ENCODE assay signal across 8 mouse cellular contexts in genomic region chr11:33122575-33123268, GRCm38 (mm10). TPM values are rescaled to one million over a fixed set of nuclear protein-coding genes. Genes with fewer than 3 reads are reported as not detected.
A peak's percentile ranks its signal among the peaks of the same experiment; 100 is the strongest.
DNase-seq lines count a peak whose midpoint lies in the region; ATAC-seq lines count a peak whose summit lies in the region.

No protein-coding gene starts in this region.

- peak; percentile 84 for DNase-seq in adrenal gland, adult 2 months
- DNase-seq in heart, postnatal 36 days = peak; percentile 16 to 33
- peak; percentile 83 for DNase-seq in limb, embryonic 10.5 days (ENCODE audit: low spot score)
- no peak for DNase-seq in left cerebral cortex, postnatal 10 days (ENCODE audit: extremely low spot score in 1 of 2, low spot score in 2 of 2)
- DNase-seq in left cerebral cortex, adult 8-10 months (ENCODE audit: low spot score in 2 of 2) = no peak

- 0 out of 2 replicates have a peak, but pooled peaks cover 4% of the 10 kb centered on the region for H3K36me3 ChIP-seq in embryonic facial prominence, embryonic 15.5 days
- no peaks in the 10 kb centered on the region for H3K36me3 ChIP-seq in limb, embryonic 10.5 days
- H3K36me3 ChIP-seq in neural tube, embryonic 12.5 days = 0 out of 2 replicates have a peak, but pooled peaks cover under 1% of the 10 kb centered on the region

- ATAC-seq in embryonic facial prominence, embryonic 15.5 days (ENCODE audit: insufficient number of reproducible peaks, low FRiP score, low TSS enrichment, low read depth) = peak; percentile 27; the same call in 1 of the 2 replicates
- ATAC-seq in neural tube, embryonic 12.5 days (ENCODE audit: low FRiP score, low read depth) = peak; percentile 54; the same call in 1 of the 2 replicates
- no peak for ATAC-seq in cerebellum, adult (ENCODE audit: insufficient number of reproducible peaks, low FRiP score, low TSS enrichment)

- no peak overlapping the region for H3K27ac ChIP-seq in embryonic facial prominence, embryonic 15.5 days (replicated peaks)
- peak overlapping the region; percentile 92 for H3K27ac ChIP-seq in limb, embryonic 10.5 days
- no peak overlapping the region for H3K27ac ChIP-seq in neural tube, embryonic 12.5 days

- H3K9me3 ChIP-seq in embryonic facial prominence, embryonic 15.5 days (replicated peaks) = no peaks in the 10 kb centered on the region
- H3K9me3 ChIP-seq in limb, embryonic 10.5 days (replicated peaks) = no peaks in the 10 kb centered on the region
- H3K9me3 ChIP-seq in neural tube, embryonic 12.5 days = no peaks in the 10 kb centered on the region

- H3K27me3 ChIP-seq in embryonic facial prominence, embryonic 15.5 days = peaks cover 36% of the 10 kb centered on the region
- H3K27me3 ChIP-seq in limb, embryonic 10.5 days (ENCODE audit: low read depth, poor library complexity, severe bottlenecking) = 0 out of 2 replicates have a peak, but pooled peaks cover 3% of the 10 kb centered on the region
- H3K27me3 ChIP-seq in neural tube, embryonic 12.5 days (replicated peaks) = 0 out of 2 replicates have a peak, but pooled peaks cover 4% of the 10 kb centered on the region

- 3% methylated on average over 37 of the region's 37 CpGs for WGBS in embryonic facial prominence, embryonic 15.5 days
- under 1% methylated on average over 37 of the region's 37 CpGs for WGBS in limb, embryonic 10.5 days
- 1% methylated on average over 37 of the region's 37 CpGs for WGBS in neural tube, embryonic 12.5 days

- peak overlapping the region; percentile 24 for H3K4me3 ChIP-seq in embryonic facial prominence, embryonic 15.5 days (replicated peaks)
- H3K4me3 ChIP-seq in limb, embryonic 10.5 days = peak overlapping the region; percentile 53
- peak overlapping the region; percentile 13 for H3K4me3 ChIP-seq in neural tube, embryonic 12.5 days

- intact Hi-C loops in heart, postnatal 36 days (cut with DNase I) = no loop called here
- intact Hi-C loops in left cerebral cortex, postnatal 10 days (cut with DNase I) = no loop called here

- peaks cover 10% of the 10 kb centered on the region for H3K4me1 ChIP-seq in embryonic facial prominence, embryonic 15.5 days
- peaks cover 65% of the 10 kb centered on the region for H3K4me1 ChIP-seq in limb, embryonic 10.5 days
- peaks cover 9% of the 10 kb centered on the region; the same call in 1 of the 2 replicates for H3K4me1 ChIP-seq in neural tube, embryonic 12.5 days

- H3K9ac ChIP-seq in embryonic facial prominence, embryonic 15.5 days = no peak overlapping the region
- H3K9ac ChIP-seq in neural tube, embryonic 12.5 days = peak overlapping the region; percentile 44

- H3K4me2 ChIP-seq in embryonic facial prominence, embryonic 15.5 days (replicated peaks) = peak overlapping the region; percentile 52
- peak overlapping the region; percentile 70 for H3K4me2 ChIP-seq in neural tube, embryonic 12.5 days (replicated peaks)

RNA-seq across cellular contexts. Expression of gene Fgf18, which starts 24.5 kb away (rescaled TPM):
- 1 to 10 TPM; 2.4 to 2.5 TPM for total RNA-seq in adrenal gland, adult 2 months (2021)
- polyA plus RNA-seq in adrenal gland, adult 2 months (2012; rRNA removed) = 0.36 and 0.87 TPM in 2 replicates
- polyA plus RNA-seq in embryonic facial prominence, embryonic 15.5 days (2015; fragmentation: Nextera tagmentation; extraction: Ambion mirVana) = 9.5 and 10.3 TPM in 2 replicates
- total RNA-seq in heart, postnatal 36 days (2021) = 1 to 10 TPM; 2.8 to 3.1 TPM
- 1.7 and 5.7 TPM in 2 replicates for polyA plus RNA-seq in limb, embryonic 10.5 days (2016; fragmentation: Nextera tagmentation; extraction: Ambion mirVana)
- 9.2 and 12.9 TPM in 2 replicates for polyA plus RNA-seq in neural tube, embryonic 12.5 days (2016; fragmentation: Nextera tagmentation; extraction: Ambion mirVana)
- 1 to 10 TPM; 5.8 to 7.0 TPM for total RNA-seq in left cerebral cortex, postnatal 10 days (2021)
- 1 to 10 TPM; 2.2 to 3.9 (median 3.0) TPM for total RNA-seq in left cerebral cortex, adult 8-10 months (2022)

RNA-seq across cellular contexts. Expression of gene Npm1, which starts 40.3 kb away (rescaled TPM):
- total RNA-seq in adrenal gland, adult 2 months (2021) = 100 to 1,000 TPM; 276 to 325 TPM
- 6.8 and 9.0 TPM in 2 replicates for polyA plus RNA-seq in adrenal gland, adult 2 months (2012; rRNA removed)
- 769 and 852 TPM in 2 replicates for polyA plus RNA-seq in embryonic facial prominence, embryonic 15.5 days (2015; fragmentation: Nextera tagmentation; extraction: Ambion mirVana)
- total RNA-seq in heart, postnatal 36 days (2021) = 100 to 1,000 TPM; 132 to 163 TPM
- 1,479 and 1,796 TPM in 2 replicates for polyA plus RNA-seq in limb, embryonic 10.5 days (2016; fragmentation: Nextera tagmentation; extraction: Ambion mirVana)
- 614 and 622 TPM in 2 replicates for polyA plus RNA-seq in neural tube, embryonic 12.5 days (2016; fragmentation: Nextera tagmentation; extraction: Ambion mirVana)
- 100 to 1,000 TPM; 202 to 219 TPM for total RNA-seq in left cerebral cortex, postnatal 10 days (2021)
- 100 to 1,000 TPM; 184 to 202 (median 195) TPM for total RNA-seq in left cerebral cortex, adult 8-10 months (2022)

Comparison
In these comparisons a context has a peak if more than half of its experiments do, and no peak if none do; other contexts are left out.
1. DNase-seq: peak in adrenal gland, adult 2 months (single experiment), heart, postnatal 36 days (2 of 2) and limb, embryonic 10.5 days (single experiment); none in left cerebral cortex, postnatal 10 days (0 of 2) and left cerebral cortex, adult 8-10 months (0 of 2).
2. Peak in every context shown above with its lines, with median percentiles within 50 percentile points of each other: H3K4me3 ChIP-seq.